Mouse (Mus musculus): ENCODE measurements around the gene Insyn1. TPM values are rescaled to one million over a fixed set of nuclear protein-coding genes. Genes with fewer than 3 reads are reported as not detected.

Insyn1 gene
- polyA plus RNA-seq, 1 experiment, result 4.1 TPM

GRCm38 (mm10) chr9:58487076-58487475, 1.3 kb upstream of the Insyn1 start:
- no peak for DNase-seq (ENCODE audit: low spot score)

- DNase-seq (ENCODE audit: low spot score), result no peak
Measured at GRCm38 (mm10) chr9:58489133-58489864, 896 bp downstream of the Insyn1 start.

- no peak for DNase-seq (ENCODE audit: low spot score)
Measured at GRCm38 (mm10) chr9:58489865-58490165, 1.4 kb downstream of the Insyn1 start.

- no peak for DNase-seq (ENCODE audit: low spot score)
Measured at GRCm38 (mm10) chr9:58490391-58490790, 2.0 kb downstream of the Insyn1 start.

- no peak for DNase-seq (ENCODE audit: low spot score)
Measured at GRCm38 (mm10) chr9:58495035-58495434, 6.6 kb downstream of the Insyn1 start.

GRCm38 (mm10) chr9:58496470-58497182, 8.2 kb downstream of the Insyn1 start:
- no peak for DNase-seq (ENCODE audit: low spot score)

- no peak for DNase-seq (ENCODE audit: low spot score)
Measured at GRCm38 (mm10) chr9:58497942-58498341, 9.5 kb downstream of the Insyn1 start.

- DNase-seq (ENCODE audit: low spot score), result no peak
Measured at GRCm38 (mm10) chr9:58500946-58501345, 12.5 kb downstream of the Insyn1 start.

- DNase-seq (ENCODE audit: low spot score), result no peak
Measured at GRCm38 (mm10) chr9:58507216-58508005, 19.0 kb downstream of the Insyn1 start.

GRCm38 (mm10) chr9:58510452-58510851, 22.0 kb downstream of the Insyn1 start:
- DNase-seq (ENCODE audit: low spot score), result no peak

GRCm38 (mm10) chr9:58513749-58514148, 25.3 kb downstream of the Insyn1 start:
- DNase-seq (ENCODE audit: low spot score), result no peak

GRCm38 (mm10) chr9:58516480-58516879, 28.1 kb downstream of the Insyn1 start:
- DNase-seq (ENCODE audit: low spot score), result no peak

GRCm38 (mm10) chr9:58517866-58518750, 29.7 kb downstream of the Insyn1 start:
- no peak for DNase-seq (ENCODE audit: low spot score)

GRCm38 (mm10) chr9:58519953-58520352, 31.6 kb downstream of the Insyn1 start:
- DNase-seq (ENCODE audit: low spot score), result no peak

GRCm38 (mm10) chr9:58520816-58521581, 32.6 kb downstream of the Insyn1 start:
- DNase-seq (ENCODE audit: low spot score), result no peak

GRCm38 (mm10) chr9:58521883-58522423, 33.5 kb downstream of the Insyn1 start:
- no peak for DNase-seq (ENCODE audit: low spot score)

GRCm38 (mm10) chr9:58525108-58525507, 36.7 kb downstream of the Insyn1 start:
- DNase-seq (ENCODE audit: low spot score), result no peak

- DNase-seq (ENCODE audit: low spot score), result no peak
Measured at GRCm38 (mm10) chr9:58527841-58528240, 39.4 kb downstream of the Insyn1 start.

- DNase-seq (ENCODE audit: low spot score), result no peak
Measured at GRCm38 (mm10) chr9:58530407-58530806, 42.0 kb downstream of the Insyn1 start.

- no peak for DNase-seq (ENCODE audit: low spot score)
Measured at GRCm38 (mm10) chr9:58532236-58532635, 43.8 kb downstream of the Insyn1 start.

GRCm38 (mm10) chr9:58533322-58533721, 44.9 kb downstream of the Insyn1 start:
- no peak for DNase-seq (ENCODE audit: low spot score)
